Mouse (Mus musculus): ENCODE measurements at regions not wholly inside any gene's neighbourhood (a gene's known extent, or its start where the extent isn't known, plus 50 kb on each side); places are given as distances from the start of the nearest gene placed in this dataset.

DNA sequence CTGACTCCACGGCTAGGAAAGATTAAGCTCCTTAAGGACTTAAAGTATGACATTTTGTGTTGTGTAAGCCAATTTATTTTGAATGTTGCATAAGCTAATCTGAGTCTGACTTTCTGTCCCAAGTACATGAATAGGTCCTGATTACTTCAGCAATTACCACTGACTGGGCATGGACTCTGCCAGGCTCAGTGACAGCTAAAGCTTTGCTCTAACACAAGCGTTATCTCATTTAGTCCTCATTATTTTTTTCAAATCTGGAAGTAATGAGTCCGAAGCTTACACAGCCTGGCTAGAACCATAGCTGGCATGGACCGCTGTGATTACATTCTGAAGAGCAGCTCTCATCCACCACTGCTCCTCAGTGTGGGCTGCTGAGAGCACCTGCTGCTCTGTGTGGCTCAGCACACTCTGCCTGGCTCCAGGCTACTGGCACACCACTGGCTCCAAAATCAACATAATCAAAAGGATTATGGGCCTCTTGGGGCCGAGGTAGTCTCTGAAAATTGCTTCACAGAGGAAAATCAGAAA, 753.0 kb upstream of the Jmjd1c start:
- no peak for DNase-seq (ENCODE audit: low read depth, low spot score)

DNA sequence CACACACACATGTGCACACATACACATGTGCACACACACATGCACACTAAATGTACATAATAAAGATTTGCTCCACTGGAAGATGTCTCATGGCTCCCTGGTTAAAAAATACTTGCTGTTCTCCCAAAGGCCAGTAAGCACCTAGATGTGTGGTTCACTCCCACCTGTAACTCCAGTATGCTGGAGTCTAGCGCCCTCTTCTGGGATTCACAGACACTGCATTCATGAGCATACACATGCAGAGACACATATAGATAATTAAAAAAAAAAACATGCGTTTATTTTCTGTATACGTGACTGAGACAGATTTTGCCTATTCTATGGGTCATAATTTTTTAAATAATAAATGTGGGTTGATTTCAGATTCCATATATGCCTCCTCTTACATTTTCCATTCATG, 747.5 kb upstream of the Jmjd1c start:
- DNase-seq (ENCODE audit: low read depth, low spot score), result peak; percentile 51

DNA sequence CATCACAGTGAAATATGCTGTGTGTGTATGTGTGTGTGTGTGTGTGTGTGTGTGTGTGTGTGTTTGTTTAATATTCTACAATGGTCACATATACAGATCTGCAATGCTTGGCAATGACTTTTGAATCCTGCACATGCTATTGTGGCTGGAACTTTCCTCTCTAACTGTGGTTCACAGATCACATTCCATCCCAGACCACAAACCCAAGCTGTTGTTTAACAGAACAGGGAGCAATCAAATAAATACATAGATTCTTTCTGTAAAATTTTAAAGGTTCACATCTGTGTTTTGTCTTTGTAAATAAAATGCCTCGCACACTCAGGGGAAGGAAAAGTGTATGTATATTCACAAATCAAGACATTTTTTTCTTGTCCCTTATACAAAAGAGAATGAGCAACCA, 744.9 kb upstream of the Jmjd1c start:
- no peak for DNase-seq (ENCODE audit: low read depth, low spot score)

DNA sequence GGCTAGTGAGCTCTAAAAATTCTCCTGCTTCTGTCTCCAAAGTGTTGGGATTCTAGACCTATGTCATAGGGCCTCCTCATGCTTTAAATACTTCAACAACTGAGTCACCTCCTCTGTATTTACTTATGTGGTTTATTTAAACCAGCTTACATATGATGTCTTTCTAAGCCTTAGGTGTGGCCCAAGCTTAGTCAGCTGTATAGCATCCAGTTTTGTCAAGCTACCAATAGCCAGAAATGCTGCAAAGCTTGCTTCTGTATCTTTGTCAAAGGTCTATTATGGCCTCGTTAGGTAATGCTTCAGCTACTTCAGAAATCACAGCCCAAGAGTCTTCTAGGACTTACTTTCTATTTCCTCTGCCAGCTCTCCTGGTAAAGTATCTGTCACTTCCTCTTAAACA, 741.9 kb upstream of the Jmjd1c start:
- no peak for DNase-seq (ENCODE audit: low read depth, low spot score)

DNA sequence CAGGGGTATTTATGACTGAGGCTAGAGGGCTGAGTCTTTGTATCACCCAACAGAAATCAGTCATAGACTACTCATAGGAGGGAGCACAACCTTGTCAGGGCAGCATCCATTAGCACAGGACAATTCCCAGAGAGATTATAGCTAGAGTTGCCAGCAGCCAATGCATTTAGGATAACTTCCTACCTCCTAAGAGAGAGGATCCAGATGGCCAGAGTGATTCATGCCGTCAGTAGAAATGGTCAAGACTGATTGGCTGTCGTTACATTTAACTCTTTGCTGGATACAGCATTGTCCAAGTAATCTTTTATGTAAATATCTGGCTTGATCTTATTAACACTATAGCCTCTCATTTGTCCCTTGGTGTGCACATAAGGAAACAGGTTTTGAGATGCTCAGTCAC, 740.9 kb upstream of the Jmjd1c start:
- no peak for DNase-seq (ENCODE audit: low read depth, low spot score)

DNA sequence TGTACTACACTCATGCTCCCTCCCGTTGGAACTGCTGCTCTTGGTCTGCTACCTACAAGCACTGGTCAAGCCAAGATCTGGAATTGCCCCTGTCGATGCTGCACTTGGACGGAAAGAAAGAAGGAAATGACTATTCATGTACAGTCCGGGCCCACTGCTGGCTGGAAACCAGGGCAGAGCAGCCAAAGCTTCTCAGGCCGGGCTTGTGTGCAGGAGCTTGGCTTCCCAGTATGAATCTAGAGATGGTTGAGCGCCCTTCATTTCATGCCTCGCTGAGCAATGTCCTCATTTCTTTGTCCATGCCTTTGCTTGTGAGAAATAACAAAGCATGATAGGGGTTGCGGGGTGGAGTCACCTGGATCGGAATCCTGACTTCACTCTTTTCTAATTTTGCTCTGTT, 738.2 kb upstream of the Jmjd1c start:
- no peak for DNase-seq (ENCODE audit: low read depth, low spot score)

DNA sequence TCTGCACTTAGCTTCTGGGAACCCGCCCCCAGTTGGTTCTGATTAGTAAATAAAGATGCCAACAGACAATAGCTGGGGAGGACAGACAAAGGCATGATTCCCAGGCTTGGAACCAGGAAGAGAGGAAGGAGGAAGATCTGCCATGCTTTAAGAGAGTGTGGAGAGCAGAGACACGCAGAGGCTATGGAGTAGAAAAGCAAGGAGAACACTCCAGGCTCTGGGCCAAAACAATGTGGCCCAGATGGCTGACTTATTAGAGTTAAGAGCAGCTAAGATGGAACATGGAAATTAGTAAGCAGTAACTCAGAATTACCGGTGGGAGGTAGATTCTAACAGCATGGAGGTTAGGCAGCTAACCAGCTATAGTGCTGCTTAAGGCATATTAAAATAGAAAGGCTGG, 725.8 kb upstream of the Jmjd1c start:
- no peak for DNase-seq (ENCODE audit: low read depth, low spot score)

DNA sequence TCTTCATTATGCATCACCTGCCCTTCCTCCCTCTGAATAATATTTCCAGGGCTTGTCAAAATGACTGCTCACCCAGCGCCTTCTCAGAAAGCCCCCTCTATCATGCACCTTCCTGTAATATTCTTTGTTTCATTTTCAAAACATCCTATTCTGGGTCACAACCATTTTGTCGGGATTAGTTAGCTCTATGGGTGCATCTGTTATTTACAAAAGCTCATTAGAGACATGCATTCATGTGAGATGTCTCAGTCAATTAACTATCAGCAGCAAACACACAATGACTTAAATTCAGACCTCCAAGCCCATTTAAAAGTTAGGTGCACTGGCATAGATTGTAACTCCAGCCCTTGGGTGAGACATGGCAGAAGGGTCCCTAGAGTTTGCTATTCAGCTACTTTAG, 724.2 kb upstream of the Jmjd1c start:
- no peak for DNase-seq (ENCODE audit: low read depth, low spot score)

Data from ZHBTc4 (cell line).